Comparison of ENCODE assay signal across 13 mouse cellular contexts in genomic region chr2:72296984-72297715, GRCm38 (mm10). TPM values are rescaled to one million over a fixed set of nuclear protein-coding genes. Genes with fewer than 3 reads are reported as not detected.
A peak's percentile ranks its signal among the peaks of the same experiment; 100 is the strongest.
DNase-seq lines count a peak whose midpoint lies in the region; ATAC-seq and TF ChIP-seq lines count a peak whose summit lies in the region.
"Had no signal": no experiment of that assay in that cellular context is flagged by ENCODE, and none has a peak within 500 bp of the region (broad histone marks: within the 10 kb centered on the region; RNA-seq: fewer than 3 reads in every experiment).

No protein-coding gene starts in this region.

- H3K4me3 ChIP-seq in heart, embryonic 11.5 days (ENCODE audit: low read depth, low read length): no peak overlapping the region
- H3K4me3 ChIP-seq in limb, embryonic 12.5 days (replicated peaks): no peak overlapping the region
- H3K4me3 ChIP-seq in limb, embryonic 10.5 days: no peak overlapping the region
- H3K4me3 ChIP-seq in embryonic facial prominence, embryonic 15.5 days (replicated peaks): no peak overlapping the region
- no peak overlapping the region for H3K4me3 ChIP-seq in small intestine, adult 2 months (ENCODE audit: low read depth, low read length)

- no peak for DNase-seq in heart, postnatal 10 days
- no peak for DNase-seq in limb, embryonic 10.5 days (ENCODE audit: low spot score)
- DNase-seq in left cerebral cortex, adult 18-20 months (ENCODE audit: low spot score in 2 of 2): no peak
- no peak for DNase-seq in adrenal gland, adult 2 months
- DNase-seq: adrenal gland, postnatal 25 days; B cell, adult 2 months; thymus, postnatal 25 days had no signal

- no peaks in the 10 kb centered on the region for H3K9me3 ChIP-seq in heart, embryonic 11.5 days (replicated peaks; ENCODE audit: control insufficient read depth, low read length)
- H3K9me3 ChIP-seq in limb, embryonic 12.5 days: no peaks in the 10 kb centered on the region
- H3K9me3 ChIP-seq in limb, embryonic 10.5 days (replicated peaks): no peaks in the 10 kb centered on the region
- no peaks in the 10 kb centered on the region for H3K9me3 ChIP-seq in embryonic facial prominence, embryonic 15.5 days (replicated peaks)

- H3K27ac ChIP-seq in heart, embryonic 11.5 days (ENCODE audit: low read depth, low read length): 0 out of 2 replicates have a peak overlapping the region, but pooled peaks have one; percentile 22
- H3K27ac ChIP-seq in limb, embryonic 12.5 days: 0 out of 2 replicates have a peak overlapping the region, but pooled peaks have one; percentile 2
- no peak overlapping the region for H3K27ac ChIP-seq in limb, embryonic 10.5 days
- peak overlapping the region; percentile 68 for H3K27ac ChIP-seq in embryonic facial prominence, embryonic 15.5 days (replicated peaks)
- H3K27ac ChIP-seq in small intestine, adult 2 months (ENCODE audit: insufficient read depth, low read depth, low read length): peak overlapping the region; percentile 51

- peaks cover 10% of the 10 kb centered on the region; the same call in 1 of the 2 replicates for H3K4me1 ChIP-seq in heart, embryonic 11.5 days (ENCODE audit: control insufficient read depth, insufficient read depth, low read length)
- peaks cover 13% of the 10 kb centered on the region for H3K4me1 ChIP-seq in limb, embryonic 12.5 days (replicated peaks)
- H3K4me1 ChIP-seq in limb, embryonic 10.5 days: peaks cover 15% of the 10 kb centered on the region
- peaks cover 28% of the 10 kb centered on the region for H3K4me1 ChIP-seq in embryonic facial prominence, embryonic 15.5 days
- H3K4me1 ChIP-seq in small intestine, adult 2 months (ENCODE audit: control insufficient read depth, insufficient read depth, insufficient read length, low read length): no peaks in the 10 kb centered on the region

- H3K36me3 ChIP-seq in heart, embryonic 11.5 days (ENCODE audit: control insufficient read depth, insufficient read depth, low read length): no peaks in the 10 kb centered on the region
- 0 out of 2 replicates have a peak, but pooled peaks cover 4% of the 10 kb centered on the region for H3K36me3 ChIP-seq in limb, embryonic 12.5 days
- peaks cover 7% of the 10 kb centered on the region; the same call in 1 of the 2 replicates for H3K36me3 ChIP-seq in limb, embryonic 10.5 days
- 0 out of 2 replicates have a peak, but pooled peaks cover 9% of the 10 kb centered on the region for H3K36me3 ChIP-seq in embryonic facial prominence, embryonic 15.5 days
- peaks cover 5% of the 10 kb centered on the region for H3K36me3 ChIP-seq in small intestine, adult 2 months (ENCODE audit: control insufficient read depth, insufficient read depth, low read length)

- H3K27me3 ChIP-seq in heart, embryonic 11.5 days (ENCODE audit: control insufficient read depth, insufficient read depth, low read length): no peaks in the 10 kb centered on the region
- no peaks in the 10 kb centered on the region for H3K27me3 ChIP-seq in limb, embryonic 12.5 days
- H3K27me3 ChIP-seq in limb, embryonic 10.5 days (ENCODE audit: low read depth, poor library complexity, severe bottlenecking): no peaks in the 10 kb centered on the region
- H3K27me3 ChIP-seq in embryonic facial prominence, embryonic 15.5 days: no peaks in the 10 kb centered on the region
- no peaks in the 10 kb centered on the region for H3K27me3 ChIP-seq in small intestine, adult 2 months (ENCODE audit: control insufficient read depth, insufficient read depth, low read length)

- 0 out of 2 replicates have a peak overlapping the region, but pooled peaks have one; percentile 49 for H3K9ac ChIP-seq in heart, embryonic 11.5 days (ENCODE audit: low read depth, low read length)
- H3K9ac ChIP-seq in limb, embryonic 12.5 days (replicated peaks): no peak overlapping the region
- no peak overlapping the region for H3K9ac ChIP-seq in embryonic facial prominence, embryonic 15.5 days

- no peak for ATAC-seq in heart, embryonic 11.5 days (replicated peaks; ENCODE audit: insufficient number of reproducible peaks, low FRiP score, low TSS enrichment)
- ATAC-seq in limb, embryonic 12.5 days (ENCODE audit: insufficient number of reproducible peaks, insufficient read depth, low FRiP score, low TSS enrichment, low read depth): no peak
- no peak for ATAC-seq in embryonic facial prominence, embryonic 15.5 days (ENCODE audit: insufficient number of reproducible peaks, low FRiP score, low TSS enrichment, low read depth)
- ATAC-seq: inflammation-experienced regulatory T-cells, adult 6 months; midbrain, embryonic 16.5 days had no signal

- TF ChIP-seq POLR2A in small intestine, adult 2 months (IDR thresholded peaks at IDR 0.05; ENCODE audit: low read depth, low read length): no peak

- no peak overlapping the region for H3K4me2 ChIP-seq in heart, embryonic 11.5 days
- H3K4me2 ChIP-seq in limb, embryonic 12.5 days: no peak overlapping the region
- H3K4me2 ChIP-seq in embryonic facial prominence, embryonic 15.5 days (replicated peaks): peak overlapping the region; percentile 41

- WGBS in heart, embryonic 11.5 days (ENCODE audit: insufficient replicate concordance): 83% methylated on average over 10 of the region's 10 CpGs
- WGBS in limb, embryonic 12.5 days: 88% methylated on average over 10 of the region's 10 CpGs
- WGBS in limb, embryonic 10.5 days: 89% methylated on average over 10 of the region's 10 CpGs
- WGBS in embryonic facial prominence, embryonic 15.5 days: 58% methylated on average over 10 of the region's 10 CpGs
- WGBS in small intestine, adult 2 months: 76% methylated on average over 10 of the region's 10 CpGs

- TF ChIP-seq CTCF in small intestine, adult 2 months (IDR thresholded peaks at IDR 0.05; ENCODE audit: extremely low read depth, insufficient read length, insufficient replicate concordance, low read depth, low read length): no peak

- intact Hi-C loops in heart, postnatal 10 days (cut with DNase I): no loop called here

RNA-seq across cellular contexts. Expression of gene Map3k20, which starts 11.7 kb away (rescaled TPM):
- polyA plus RNA-seq in heart, embryonic 11.5 days (2014; fragmentation: Nextera tagmentation; extraction: Ambion mirVana): 62.5 and 68.7 TPM in 2 replicates
- total RNA-seq in heart, postnatal 10 days (2021): 100 to 1,000 TPM; 216 to 235 TPM
- 9.7 and 10.9 TPM in 2 replicates for polyA plus RNA-seq in limb, embryonic 12.5 days (2016; fragmentation: Nextera tagmentation; extraction: Ambion mirVana)
- 9.9 and 10.4 TPM in 2 replicates for polyA plus RNA-seq in limb, embryonic 10.5 days (2016; fragmentation: Nextera tagmentation; extraction: Ambion mirVana)
- polyA plus RNA-seq in embryonic facial prominence, embryonic 15.5 days (2015; fragmentation: Nextera tagmentation; extraction: Ambion mirVana): 21.0 and 23.9 TPM in 2 replicates
- 5.3 and 6.0 TPM in 2 replicates for polyA plus RNA-seq in small intestine, adult 2 months (2012; rRNA removed)
- 10 to 100 TPM in 1 of 2 experiments, 1 to 10 TPM in 1; 8.7 to 10.1 TPM for total RNA-seq in left cerebral cortex, adult 18-20 months (2021)
- total RNA-seq in adrenal gland, adult 2 months (2021): 10 to 100 TPM; 25.8 to 27.3 TPM
- polyA plus RNA-seq in adrenal gland, adult 2 months (2012; rRNA removed): 3.3 and 5.1 TPM in 2 replicates
